Mouse (Mus musculus) megakaryocyte progenitor cell, adult 5-6 weeks (primary cell): ENCODE data around the gene Bfsp1. TPM values are rescaled to one million over a fixed set of nuclear protein-coding genes. Genes with fewer than 3 reads are reported as not detected.

ENCODE experiments used
- ATAC-seq: replicated peaks from 2 replicates; pipeline ENCODE4 v1.8.0; 2016; ENCODE audit warnings: mild to moderate bottlenecking, moderate TSS enrichment, inconsistent platforms; ENCODE audit not compliant: poor library complexity
- total RNA-seq, 2 experiments: library from RNA; stranded (forward) in 1 of 2; stranded (reverse) in 1 of 2; fragments of 157-497, 149-512 nt in 1 of 2; fragments of 200-1000 nt in 1 of 2; gene quantifications; 2 replicates each; pipeline versions ENCODE4 v1.2.3 to v1.2.4; 2015 to 2017

The Bfsp1 gene
- total RNA-seq, 2 experiments from 2014 or later = 0.07 to 0.50 TPM

DNA sequence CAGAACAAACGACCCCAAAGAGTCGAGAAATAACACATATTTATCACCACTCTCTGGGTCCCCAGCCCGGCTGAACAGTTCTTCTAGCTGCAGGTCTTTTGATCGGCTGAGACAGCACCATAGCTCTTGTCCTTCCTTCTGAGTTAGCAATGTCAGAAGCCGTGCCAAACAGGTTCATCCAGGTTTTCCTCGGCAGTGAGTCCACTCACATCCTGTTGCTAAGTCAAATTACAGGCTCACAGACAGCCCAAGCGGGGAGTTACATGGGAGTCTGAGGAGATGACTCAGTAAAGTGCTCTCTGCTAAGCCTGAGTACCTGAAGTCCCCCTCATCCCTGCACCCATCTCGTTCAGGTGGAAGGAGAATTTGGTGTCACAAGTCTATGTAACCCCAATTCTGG, 1.6 kb upstream of the Bfsp1 start:
- no peak for ATAC-seq

DNA sequence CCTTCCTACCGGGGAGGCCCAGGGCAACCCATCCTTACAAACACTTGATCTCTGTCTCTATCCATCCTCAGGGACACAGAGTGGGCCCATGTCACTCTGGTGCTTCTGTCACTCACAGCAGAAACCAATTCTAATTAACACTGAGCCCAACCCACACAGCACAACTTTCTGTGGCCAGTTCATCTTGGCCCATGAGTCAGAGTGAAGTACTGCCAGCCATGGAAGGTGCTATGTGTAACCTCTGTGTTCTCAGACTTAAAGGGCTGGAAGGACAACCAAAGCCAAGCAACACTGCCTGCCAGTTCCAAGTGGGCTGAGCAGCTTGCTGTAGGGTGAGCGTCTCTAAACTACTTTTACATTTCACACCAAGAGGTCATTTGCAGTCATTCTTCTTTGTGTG, 3.8 kb downstream of the Bfsp1 start:
- no peak for ATAC-seq

GRCm38 (mm10) chr2:143853447-143853846, 9.5 kb downstream of the Bfsp1 start:
- peak; percentile 32; the same call in 1 of the 2 replicates for ATAC-seq

- no peak for ATAC-seq
These were observed 10.4 kb downstream of the Bfsp1 start for GRCm38 (mm10) chr2:143852295-143853275.

GRCm38 (mm10) chr2:143851354-143852221, 11.4 kb downstream of the Bfsp1 start:
- peak; percentile 51 for ATAC-seq

DNA sequence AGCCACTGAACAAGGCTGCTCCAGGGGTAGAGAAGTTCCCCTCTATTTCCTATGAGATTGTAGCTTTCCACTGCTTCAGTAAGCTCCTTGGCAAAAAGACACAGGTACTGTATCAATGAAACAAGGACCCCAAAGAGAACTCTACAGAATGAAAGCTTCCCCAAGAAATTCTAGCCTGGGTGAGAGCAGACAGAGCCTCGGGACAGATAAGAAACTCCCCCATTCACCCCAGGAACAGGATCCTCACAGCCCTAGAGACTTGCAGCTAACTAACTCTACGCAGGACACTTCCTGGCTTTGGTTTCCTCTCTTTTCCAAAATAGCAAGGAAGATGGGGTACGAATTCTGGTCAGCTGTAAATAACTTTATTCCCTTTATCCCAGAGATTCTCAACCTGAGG, 15.7 kb downstream of the Bfsp1 start:
- ATAC-seq = no peak

GRCm38 (mm10) chr2:143846799-143847198, 16.2 kb downstream of the Bfsp1 start:
- ATAC-seq = peak; percentile 65

- peak; percentile 42 for ATAC-seq
These were observed 18.2 kb downstream of the Bfsp1 start for GRCm38 (mm10) chr2:143844779-143845178.

DNA sequence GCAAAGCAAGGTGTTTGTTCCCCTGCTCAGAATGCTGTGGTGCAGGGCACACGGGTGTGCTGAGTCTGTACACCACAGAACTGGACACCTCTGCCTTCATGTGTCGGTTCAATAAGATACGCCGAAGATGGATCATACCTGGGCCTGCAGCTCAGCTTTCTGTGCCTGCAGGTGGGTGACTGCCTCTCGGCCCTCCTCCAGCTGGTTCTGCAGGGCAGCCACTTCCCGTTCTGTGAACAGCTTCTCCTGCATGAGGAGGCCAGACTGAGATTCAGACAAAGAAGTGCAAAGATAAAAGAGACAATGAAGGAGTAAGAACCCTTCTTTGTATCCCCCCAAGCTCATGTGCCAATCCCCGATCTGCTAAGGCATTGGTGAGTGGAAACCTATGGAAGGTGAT, 21.4 kb downstream of the Bfsp1 start:
- no peak for ATAC-seq

GRCm38 (mm10) chr2:143840895-143841294, 22.1 kb downstream of the Bfsp1 start:
- no peak for ATAC-seq

DNA sequence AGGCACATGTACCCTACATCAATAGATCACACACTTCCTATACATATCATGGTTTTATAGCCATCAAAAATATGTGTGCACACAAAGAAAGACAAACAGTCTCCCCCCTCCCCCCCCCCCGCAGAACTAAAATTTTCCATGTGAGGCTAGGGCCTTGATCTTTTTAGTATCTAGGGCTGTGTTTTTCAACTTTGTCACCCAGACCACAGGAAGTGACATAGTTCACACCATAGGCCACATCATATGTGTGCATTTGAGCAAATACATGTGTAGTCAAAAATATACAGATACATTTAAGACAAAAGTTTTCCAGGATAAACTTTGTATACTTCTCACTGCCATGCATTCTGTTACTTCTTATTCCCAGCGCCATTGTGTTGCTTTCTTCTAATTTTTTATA, 23.5 kb downstream of the Bfsp1 start:
- no peak for ATAC-seq

DNA sequence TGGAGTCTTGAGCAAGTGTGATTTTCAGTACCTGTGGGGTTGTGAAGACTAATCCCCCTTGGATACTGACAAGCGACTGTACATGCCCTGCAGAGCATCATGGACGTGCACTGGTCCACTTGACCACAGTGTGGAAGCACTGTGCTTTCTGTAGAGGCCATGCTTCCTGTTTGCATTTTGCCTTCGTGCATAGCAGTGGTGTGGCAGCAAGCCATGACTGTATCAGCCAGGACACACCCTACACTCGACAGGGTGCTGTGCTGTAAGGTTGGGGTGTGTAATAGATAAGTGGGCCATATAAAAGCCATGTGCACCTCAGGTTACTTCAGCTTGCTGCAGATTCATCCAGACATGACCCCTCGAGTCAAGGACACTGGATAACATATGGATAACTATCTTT, 24.3 kb downstream of the Bfsp1 start:
- ATAC-seq = peak; percentile 81

- ATAC-seq = peak; percentile 66
These were observed 25.7 kb downstream of the Bfsp1 start for GRCm38 (mm10) chr2:143837291-143837701.

GRCm38 (mm10) chr2:143835820-143836219, 27.2 kb downstream of the Bfsp1 start:
- no peak for ATAC-seq

GRCm38 (mm10) chr2:143834082-143834481, 28.9 kb downstream of the Bfsp1 start:
- ATAC-seq = peak; percentile 45

DNA sequence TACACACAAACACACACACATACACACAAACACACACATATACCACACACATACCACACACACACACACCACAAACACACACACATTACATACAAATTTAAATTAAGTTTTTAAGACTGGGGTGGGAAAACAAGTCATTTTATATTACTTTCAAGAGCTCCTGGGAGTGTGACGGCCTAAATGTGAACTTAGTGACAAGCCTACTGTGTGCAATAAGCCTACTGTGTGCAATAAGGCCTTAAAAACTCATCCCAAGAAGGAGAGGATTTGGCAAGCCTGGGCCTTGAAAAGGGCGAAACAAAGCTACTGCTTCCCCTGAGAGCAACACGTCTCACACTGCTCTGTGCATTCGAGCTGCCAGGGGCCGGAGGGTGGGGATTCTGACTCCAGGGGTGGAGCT, 30.3 kb downstream of the Bfsp1 start:
- ATAC-seq = no peak

- ATAC-seq = no peak
These were observed 31.3 kb downstream of the Bfsp1 start for GRCm38 (mm10) chr2:143831645-143832044.

- no peak for ATAC-seq
These were observed 49.5 kb downstream of the Bfsp1 start for GRCm38 (mm10) chr2:143813461-143813860.

DNA sequence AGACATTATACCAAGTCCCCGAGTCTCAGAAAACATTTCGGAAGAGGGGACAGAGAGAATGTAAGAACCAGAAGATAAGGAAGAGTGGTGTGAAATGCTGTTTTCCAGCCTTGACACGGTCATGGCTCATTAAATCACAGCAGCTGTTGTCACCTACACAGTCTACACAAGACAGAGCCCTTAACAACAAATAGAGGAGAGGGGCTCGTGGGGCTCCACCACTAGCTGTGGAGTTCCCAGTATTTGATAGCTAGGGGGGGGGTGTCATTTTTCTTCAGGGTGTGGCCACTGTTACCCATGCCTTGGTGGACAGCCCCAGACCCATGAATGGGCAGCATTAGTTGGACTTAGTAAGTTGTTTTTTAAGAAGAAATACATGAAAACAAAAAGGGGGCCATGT, 50.7 kb downstream of the Bfsp1 start:
- ATAC-seq = no peak

DNA sequence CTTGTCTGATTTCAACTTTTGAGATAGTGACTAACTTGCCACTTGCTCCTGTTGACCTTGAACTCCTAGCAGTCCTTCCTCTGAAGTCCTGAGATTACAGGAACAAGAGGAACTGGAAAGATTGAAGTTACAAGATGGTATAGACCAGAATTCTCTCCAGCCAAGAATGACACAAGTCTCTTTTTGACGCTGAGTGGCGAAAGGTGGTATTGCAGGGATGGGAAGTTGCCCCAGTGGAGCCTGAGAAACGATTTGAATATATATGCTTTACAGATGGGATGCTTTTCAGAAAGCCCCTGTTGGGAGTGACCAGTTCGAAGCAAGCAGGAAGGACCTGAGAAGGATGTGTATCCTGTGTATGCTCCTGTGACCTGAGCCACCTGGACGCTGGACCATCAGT, 54.2 kb downstream of the Bfsp1 start:
- ATAC-seq = no peak; the same call in 1 of the 2 replicates

DNA sequence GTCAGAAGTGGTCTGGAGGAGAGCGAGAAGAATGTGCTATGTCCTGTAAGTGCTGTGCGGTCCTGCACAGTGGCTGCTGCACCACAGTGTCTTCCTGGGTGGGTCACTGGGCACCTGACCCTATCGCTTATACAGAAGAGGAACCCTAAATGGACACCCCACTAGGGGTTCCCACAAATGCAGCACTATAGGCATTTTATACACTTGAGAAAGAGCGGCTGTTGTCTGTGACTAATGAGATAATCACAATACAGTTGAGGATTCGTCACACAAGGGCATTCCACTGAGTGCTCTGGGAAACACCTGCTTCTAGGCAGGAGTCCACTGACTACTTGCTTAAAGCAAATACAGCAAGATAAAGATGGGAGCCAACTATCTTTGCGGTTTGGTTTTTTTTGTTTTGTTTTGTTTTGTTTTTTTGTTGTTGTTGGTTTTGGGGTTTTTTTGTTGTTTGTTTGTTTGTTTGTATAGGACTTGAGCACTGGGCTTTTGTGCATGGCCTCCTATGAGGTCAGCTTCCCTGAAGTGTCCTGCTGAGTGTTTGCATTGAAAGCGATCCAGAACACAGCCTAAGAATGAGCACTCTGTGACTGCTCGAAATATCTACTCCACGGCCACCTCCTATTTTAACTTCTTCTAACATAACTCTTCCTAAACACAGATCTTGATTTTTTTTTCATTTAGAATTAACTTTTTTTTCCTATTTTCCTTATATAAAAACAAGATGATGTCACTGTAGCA, 55.9 kb downstream of the Bfsp1 start:
- ATAC-seq = no peak
